Mouse (Mus musculus) thymus, postnatal 36 days (tissue): Measurements from ENCODE around the gene Cdk14.

ENCODE experiments used
- DNase-seq, 2 experiments: peaks; one replicate each; pipeline ENCODE4 v3.0.0; 2022; ENCODE audit warnings: mixed read lengths in 2 of 2

The Cdk14 gene

DNA sequence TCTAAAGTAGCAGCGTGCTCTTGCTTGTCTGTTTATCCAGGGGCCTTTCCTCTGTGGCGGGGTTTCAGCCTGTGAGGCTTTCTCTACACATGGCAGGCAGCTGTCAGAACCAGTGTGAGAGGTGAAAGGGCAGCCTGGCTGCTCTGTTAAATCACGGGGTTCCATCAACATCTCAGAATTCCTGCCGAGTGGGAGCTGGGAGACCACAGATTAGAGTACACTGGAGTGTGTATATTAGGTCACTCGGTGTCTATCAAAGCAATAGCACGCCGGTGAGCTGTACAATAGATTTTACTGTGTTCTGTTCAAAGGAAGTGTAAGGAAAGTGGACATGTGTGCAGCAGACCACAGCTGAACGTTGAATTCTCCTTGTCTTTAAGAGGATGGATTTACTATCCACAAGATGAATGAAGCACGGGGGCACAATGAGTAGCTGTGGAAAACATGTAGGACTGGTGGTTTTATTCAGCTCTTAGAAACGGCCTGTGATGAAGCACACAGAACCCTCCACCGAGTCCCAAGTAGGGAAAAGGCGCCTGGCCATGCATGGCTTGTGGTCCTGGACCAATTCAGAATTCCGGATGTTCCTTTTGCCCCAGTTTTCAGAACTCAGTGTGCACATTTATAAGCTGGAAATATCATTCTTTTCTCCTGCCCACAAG is 585.2 kb downstream of the Cdk14 start:
- DNase-seq, result no peak

DNA sequence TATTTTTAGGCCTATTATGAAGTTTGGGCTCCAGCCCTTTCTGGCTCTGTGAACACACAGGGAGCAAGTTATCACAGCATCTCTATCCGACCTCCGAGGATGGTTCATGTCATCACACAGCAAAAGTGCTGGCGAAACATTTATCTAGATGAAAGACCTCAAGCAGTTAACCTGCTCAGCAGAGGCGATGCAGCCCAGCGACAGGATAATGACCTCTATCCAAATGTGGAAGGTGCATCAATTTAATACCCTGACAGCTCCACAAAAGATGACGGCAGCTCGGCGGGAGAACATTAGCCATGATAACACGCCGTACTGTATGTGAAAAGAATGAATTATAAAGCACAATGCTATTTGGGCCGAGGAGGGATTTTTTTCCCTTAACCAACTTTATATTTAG is 586.2 kb downstream of the Cdk14 start:
- no peak for DNase-seq

DNA sequence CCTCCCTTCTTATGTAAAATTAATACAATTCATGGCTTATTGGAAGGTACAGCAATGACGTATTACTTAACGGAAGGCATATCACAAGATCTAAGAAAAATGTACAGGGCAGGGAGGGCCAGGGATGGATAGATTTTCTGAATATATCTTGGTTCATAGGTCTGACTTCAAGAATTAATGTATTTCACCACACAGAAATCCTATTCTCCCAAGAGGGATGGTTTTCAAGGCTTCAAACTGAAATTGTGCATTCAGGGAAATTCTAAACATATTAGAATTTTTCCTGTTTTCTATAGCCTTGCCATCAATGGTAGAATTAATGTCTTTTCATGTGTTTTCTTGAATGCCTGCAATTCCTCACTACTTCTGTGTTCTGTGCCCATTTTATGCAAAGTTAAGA is 593.2 kb downstream of the Cdk14 start:
- no peak for DNase-seq

DNA sequence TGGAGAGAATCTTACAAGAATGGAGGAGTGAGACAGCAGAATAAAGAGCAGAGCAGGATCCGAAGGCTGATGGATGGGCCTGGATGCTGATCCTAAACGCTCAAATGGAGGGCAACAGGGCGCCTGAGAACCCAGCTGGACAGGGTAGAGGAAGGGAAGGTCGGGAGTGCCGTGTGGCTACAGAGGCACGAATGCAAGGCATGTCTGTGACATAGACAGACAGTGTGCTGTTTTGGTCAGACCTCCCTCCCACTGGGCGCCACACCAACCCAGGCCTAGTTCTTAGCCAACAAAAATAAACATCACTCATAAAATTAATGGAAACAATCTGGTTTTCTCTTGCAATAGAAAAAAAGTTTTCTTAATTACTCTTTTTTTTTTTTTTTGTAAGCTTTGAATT is 594.2 kb downstream of the Cdk14 start:
- DNase-seq, result no peak

DNA sequence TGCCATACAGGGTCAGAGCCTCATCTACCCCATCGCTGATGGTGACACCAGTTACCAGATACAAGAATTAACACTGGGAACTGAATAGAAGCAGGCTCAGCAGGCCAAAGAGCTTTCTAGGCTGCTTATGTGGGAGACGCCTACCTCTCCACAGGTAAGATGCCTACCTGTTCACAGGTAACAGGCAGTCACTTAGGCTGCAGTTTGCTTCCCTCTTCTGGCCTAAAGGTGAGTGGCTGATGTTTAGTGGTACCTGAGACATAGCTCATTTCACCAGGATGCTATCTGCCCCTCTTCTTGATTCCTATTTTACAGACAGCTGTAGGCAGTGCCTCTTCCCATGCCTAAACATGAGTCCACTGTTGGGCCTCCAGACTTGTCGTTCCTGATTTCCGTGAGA is 595.0 kb downstream of the Cdk14 start:
- no peak for DNase-seq

DNA sequence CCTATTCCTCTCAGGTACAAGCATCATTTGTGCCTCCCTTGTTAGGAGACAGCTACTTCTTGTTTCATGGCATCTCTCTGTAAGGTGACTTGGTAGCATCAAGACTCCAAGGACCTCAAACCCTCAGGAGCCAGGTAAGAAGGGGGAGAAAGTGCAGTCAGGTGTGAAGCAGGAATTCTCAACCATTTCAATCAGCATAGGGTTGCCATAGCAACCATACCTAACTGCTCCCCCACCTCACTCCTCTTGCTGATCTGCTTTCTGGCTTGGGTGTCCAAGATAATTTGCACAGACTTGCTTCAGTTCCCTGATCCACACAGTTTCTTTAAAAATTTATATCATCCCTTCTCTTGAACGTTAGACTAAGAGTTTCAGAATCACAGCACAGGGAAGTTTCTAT is 595.9 kb downstream of the Cdk14 start:
- no peak for DNase-seq

DNA sequence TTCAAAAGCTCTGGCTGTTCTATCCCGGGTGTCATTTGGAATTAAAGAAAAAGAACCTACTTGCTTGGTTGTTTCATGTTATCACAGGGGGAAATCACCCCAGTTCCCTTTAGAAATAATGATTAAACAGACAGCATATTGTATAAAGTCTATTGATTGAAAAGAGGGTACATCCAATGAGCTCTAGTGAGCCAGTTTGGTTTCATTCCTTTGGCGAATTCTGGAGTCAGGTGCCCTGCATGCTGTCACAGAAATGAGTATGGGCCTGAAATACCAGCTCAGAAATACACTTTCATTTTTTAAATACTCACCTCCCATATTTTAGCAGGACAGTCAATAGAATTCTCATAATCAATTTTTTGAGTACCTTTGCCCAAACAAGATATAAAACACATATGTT is 598.1 kb downstream of the Cdk14 start:
- DNase-seq, result no peak

DNA sequence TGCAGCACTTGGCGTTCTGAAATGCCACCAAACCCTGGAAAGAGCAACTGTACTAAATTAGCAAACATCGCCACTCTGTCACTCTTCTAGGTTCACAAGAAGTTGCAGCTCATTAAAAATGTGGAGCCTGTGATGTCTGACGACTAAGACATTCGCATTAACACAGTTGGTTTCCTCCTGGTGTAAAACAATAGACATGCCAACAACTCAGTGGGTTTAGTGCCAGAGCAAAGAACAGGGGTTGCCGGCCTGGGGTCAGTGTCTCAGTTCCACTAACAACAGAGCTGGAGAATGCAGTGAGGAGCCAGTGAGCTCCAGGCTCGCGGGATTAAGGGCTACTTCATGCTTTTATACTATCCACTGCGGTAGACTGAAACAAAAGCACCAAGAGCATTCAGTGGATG is 598.7 kb downstream of the Cdk14 start:
- no peak for DNase-seq

DNA sequence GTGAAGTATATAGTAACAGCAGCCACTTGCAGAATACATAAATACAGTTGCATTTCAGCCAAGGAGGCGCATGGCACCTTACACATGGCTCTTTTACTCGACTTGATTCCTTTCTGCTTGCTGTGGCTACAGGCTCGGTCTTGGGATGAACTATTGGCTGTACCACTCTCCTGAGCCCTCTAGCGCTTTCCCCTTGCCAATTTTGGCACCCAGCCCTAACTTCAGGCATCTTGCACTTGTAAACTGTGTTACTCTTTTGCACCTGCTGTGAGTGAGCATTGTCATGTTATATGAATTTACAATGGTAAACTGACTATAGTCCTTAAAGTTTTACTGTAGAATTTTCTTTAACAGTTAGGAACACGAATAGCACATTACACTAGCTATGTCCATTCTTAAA is 603.1 kb downstream of the Cdk14 start:
- no peak for DNase-seq

DNA sequence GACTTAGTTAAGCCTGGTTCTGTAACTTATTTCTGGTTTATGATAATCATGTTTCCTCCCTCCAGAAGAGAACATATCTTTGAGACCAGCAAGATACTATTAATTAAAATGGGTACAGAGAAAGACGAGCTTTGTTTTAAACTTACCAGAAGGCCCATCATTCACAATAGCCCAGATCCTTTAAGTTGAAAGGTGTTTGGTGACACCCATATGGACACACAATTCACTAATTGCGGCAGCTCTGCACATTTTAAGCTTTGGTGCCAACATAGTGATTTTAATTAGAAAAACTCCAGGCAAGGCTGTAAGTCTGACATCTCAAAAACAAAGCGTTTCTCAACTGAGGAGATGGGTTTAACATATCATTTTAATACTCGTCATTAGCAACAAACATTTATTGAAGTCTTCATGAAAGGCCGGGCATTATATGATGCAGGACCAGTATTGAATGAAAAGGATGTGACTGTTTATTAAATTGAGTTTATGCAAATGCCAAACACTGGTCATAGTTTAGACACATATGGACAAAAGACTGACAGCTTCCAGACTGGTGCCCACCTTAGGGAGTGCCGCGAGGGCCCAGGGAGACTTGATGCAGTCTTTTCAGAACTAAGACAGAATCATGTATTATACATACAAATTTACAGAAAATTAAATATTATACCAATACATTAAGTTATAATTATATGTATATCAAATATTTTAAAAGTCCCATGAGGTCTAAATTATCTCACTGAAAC is 605.5 kb downstream of the Cdk14 start:
- no peak for DNase-seq

DNA sequence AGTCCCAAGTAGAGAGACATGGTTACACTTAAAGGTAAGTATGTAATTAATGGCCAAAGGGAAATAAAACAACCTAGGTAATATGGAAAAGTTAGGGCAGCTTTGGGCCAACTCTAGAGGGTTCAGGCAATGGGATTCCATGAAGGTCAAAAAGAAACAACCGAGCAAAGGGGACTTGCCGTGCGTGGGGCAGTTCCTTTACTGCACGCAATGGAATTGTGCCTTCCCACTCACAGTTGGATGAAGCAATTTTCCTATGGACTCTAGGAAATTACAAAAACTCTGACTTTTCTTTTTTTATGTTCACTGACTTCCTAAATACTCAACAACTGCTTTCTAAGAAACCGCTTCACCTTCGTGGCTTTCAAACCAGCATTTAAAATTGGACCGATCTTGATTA is 606.8 kb downstream of the Cdk14 start:
- DNase-seq, result no peak

DNA sequence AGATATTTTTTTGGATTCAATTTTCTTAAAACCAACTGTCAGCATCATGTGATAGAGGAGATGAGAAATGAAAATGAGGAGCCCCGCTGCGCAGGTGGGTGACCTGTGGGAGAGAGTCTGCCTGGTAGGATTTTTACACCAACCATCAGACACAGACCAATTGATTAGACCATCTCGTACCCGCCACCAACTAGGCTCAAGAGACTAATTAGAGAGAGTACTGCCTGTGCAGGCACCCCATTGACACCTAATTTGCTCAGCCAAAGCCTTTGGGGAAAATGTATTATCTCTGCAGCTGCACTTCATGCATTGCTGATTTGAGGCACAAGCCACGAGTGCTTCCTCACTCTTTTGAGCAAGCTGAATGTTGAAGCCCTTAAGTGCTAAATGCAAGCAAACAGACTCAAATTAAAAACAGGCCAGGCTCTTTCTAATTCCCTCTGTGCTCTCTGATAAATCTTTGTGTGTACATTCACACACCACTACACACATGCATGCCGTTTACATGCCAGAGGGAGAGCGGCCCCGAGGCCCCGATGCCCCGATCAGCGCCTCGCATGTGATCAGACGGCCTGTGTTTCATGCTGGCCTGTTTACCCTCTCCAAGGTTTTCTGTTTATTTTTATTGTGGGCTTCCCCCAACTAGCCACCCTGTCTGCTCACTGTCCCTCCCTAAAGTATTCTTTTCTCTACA is 607.9 kb downstream of the Cdk14 start:
- DNase-seq, result no peak

DNA sequence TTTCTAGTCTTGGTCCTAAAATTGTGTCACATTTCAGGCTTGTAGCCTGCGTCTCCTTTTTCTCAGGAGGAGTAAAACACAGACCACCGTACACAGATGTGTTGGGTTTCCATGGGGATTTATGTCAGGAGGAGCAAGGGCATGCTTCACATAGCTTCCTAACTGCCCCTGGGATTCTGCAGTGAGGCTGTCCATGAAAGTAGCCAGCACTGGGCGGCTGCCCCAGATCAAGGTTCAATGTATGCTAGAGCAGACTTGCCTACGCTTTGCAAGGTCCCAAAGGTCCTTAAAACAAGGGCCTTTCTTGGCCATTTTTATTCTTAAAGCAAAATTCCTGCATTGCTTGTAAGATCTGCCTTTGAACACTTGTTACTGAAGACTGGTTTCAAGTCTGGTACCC is 614.9 kb downstream of the Cdk14 start:
- no peak for DNase-seq

DNA sequence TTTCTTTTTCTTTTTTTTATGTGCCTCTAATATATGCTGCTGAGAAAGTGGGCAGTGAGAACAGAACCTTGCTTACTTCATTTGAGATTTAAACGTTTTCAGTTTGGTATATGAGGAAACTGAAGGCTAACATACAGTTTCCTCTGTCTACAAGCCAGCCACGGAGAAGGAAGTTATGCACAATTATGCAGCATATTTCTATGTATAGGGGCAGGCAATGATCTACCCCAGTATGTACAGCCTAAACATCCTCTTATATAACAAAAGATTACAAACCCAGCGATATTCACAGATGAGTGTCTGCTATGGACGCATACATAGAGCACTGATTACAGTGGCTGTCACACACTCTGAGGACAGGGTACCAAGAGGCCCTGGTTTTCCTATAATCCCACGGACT is 616.4 kb downstream of the Cdk14 start:
- no peak for DNase-seq

DNA sequence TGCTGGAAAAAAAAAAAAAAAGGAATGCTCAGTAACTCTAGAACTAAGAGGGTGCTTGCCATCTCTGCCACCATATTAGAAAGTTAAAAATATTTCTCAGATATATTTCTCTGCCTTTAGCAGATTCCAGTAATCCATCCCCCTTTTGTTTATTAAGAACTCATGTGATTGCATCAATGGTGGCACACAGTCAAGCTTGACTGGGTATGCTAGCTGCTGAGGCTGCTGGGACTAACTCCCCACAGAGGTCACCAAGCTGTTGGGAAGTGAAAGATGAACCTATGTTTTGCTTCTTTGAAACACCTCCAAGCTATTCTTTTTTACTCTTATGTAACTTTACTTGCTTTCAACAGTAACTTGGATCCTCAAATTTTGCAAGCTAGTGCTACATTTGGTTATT is 618.1 kb downstream of the Cdk14 start:
- DNase-seq, result no peak

DNA sequence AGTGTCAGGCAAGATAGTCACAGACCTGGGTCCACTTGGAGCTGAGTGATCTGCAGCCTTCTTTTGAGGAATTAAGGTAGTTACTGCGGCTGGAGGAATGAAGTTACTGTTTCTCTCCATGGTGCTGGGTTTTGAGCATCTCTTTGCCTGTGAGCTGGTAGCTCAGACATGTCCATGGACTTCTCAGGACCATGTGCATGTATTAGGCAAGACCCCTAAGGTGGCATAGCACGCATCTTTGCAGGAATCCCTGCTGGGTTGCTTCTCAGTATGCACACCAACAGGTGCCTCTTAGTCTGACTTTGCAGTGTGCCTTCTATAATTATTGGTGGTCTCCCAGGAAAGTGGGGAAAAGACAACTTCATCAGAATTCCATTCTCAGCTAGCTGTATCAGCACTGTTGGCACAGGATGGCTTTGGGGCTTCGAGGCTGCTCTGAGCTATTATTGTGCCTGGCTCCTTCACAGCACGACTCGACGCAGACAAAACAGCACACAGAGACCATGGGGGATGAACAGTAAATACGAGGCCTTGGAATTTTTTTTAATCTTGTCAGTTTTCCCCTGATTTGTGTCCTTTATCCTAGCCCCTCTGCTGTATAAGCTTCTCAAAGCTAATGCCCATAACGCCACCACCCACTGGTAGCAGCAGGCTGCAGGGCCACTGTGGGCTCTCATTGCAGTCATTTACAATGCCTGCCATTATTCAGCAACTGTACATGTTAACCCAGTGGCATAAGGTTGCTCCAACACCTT is 618.8 kb downstream of the Cdk14 start:
- DNase-seq, result no peak

DNA sequence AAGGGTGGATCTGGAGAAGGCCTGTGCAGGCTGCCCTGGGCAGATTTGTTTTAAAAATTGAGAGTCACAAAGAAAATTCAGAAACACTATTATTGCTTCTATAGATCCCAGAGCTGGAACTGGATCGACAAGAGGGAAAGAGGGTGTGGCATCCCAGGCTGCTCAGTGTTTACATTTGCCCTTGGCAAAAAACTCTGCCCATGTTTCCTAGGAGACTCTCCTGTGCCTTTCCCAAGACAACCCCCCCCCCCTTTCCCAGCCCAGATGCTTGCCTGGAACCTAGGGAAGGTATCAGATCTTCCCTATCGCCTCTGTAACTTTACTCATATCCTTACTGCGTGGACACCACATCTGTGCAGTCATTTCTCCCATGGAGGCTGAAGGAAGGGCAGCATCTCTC is 628.9 kb downstream of the Cdk14 start:
- DNase-seq, result no peak

DNA sequence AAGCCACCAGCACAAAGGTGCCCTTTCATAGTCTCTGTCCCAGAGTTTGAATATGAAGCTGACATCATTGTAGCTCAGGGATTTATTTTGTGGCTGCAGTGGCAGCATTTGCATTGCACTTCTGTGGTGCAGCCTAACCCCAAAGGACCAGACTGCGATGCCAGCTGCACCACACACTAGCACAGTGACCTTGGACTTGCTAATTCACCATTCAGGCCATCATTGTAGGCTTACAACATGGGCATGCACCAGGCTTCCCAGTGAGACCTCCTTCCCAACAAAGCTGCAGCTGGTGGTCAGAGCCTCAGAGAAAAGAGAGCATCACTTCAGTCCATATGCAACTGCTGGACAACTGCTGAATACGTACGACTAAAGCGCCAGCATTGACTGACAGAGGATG is 629.8 kb downstream of the Cdk14 start:
- no peak for DNase-seq

DNA sequence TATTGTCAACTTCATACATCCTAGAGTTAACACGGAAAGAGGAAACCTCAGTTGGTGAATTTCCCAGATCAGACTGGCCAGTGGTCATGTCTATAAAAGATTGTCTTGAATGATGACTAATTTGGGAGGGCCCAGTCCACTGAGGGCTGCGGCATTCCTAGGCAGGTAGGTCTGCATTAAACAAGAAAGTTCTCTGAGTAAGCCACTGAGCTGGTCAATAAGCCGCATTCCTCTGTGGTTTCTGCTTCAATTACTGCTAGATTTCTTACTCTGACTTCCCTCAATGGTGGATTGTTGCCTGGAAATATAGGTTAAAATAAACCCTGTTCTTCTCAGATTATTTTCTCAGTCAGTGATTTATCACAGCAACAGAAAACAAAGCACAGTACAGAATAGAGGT is 631.6 kb downstream of the Cdk14 start:
- DNase-seq, result no peak

DNA sequence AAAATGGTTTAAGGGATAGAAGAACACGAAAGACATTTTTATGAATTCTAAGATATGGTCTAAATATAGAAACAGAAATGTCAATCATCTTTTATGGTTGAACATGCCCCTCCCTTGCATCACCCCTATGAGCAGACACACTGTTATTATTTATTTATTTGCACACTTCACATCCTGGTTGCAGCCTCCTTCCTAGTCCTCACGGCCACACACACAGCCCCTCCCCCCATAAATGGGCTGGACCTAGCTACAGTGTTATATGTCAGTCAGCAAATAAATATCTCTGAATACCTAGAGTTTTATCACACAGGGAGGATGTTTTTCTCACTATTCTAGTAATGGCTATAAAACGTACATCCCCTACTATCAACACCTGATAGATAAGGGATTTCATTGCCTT is 633.3 kb downstream of the Cdk14 start:
- DNase-seq, result no peak

DNA sequence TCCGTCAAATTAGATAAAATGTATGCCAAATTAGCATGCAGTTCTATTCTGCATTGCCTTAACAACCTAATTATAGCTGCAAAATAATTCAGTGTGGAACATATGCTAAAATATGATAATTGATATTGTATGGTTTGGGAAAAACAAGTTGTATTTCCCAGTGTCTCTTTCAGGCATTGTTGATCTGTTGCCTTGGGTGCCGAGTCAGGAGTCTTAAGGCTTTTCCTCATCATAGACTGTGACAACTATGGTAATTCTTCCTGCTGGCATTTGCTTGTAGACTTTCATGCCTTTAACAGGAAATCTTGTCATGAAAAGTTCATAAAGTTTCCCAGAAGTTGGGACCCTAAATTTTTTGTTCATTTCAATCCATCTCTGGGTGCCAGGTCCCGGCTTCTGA is 641.8 kb downstream of the Cdk14 start:
- no peak for DNase-seq

DNA sequence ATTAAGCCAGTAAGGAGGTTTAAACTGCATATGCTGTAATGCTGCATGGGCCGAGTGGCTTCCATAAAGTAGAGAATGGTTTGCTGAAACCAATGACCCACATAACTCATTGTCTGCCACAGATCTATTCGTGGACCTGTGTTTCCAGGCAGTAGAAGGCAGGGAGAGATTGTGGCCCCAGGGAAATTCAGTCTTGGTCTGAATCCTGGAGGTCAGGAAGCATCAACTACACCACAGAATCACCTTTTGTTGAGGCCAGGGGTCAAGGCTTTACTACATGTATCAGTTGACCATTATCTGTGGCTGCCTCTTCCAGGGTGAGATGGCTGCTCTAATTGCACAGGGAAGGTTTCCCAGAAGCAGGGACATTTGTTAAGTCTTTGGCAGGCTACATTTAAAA is 643.6 kb downstream of the Cdk14 start:
- no peak for DNase-seq

DNA sequence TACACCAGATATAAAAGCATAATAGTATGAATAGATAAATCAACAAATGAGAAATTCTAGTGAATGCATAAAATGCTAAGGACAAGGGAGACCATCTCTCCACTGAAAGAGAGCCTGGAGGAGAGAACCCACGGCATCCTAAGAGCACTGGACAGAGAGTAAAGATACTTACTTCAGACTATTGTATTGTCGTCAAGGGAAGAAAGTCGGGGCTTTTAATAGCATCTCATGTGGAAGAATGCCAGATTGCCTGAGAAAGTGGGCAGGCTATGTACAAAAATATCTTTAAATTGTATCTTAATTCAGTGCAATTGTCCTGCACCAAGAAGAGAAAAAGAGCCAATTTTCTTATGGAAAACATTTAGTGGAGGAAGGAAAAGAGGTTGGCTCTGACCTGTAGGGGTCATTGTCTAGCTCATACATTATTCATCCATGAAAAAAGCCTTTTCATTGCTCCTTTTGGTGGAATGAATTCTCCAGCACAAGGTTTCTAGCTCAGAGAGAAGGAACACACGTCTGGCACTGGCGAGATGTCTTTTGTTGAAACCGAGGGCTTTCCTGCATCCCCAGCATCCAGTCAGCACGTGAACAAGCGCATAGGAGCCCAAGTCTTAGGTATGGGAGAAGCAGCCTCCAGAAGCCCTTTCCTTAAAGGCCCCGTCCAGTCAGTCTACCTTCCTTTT is 646.9 kb downstream of the Cdk14 start:
- DNase-seq, result no peak
